Mouse (Mus musculus) brain, adult 2 months (tissue): ENCODE measurements around the gene Slc20a1.
A peak's percentile ranks its signal among the peaks of the same experiment; 100 is the strongest.

ENCODE experiments used
- DNase-seq: peaks from one replicate; pipeline ENCODE4 v3.0.0; 2011; ENCODE audit warnings: low read depth, low spot score

Gene Slc20a1

DNA sequence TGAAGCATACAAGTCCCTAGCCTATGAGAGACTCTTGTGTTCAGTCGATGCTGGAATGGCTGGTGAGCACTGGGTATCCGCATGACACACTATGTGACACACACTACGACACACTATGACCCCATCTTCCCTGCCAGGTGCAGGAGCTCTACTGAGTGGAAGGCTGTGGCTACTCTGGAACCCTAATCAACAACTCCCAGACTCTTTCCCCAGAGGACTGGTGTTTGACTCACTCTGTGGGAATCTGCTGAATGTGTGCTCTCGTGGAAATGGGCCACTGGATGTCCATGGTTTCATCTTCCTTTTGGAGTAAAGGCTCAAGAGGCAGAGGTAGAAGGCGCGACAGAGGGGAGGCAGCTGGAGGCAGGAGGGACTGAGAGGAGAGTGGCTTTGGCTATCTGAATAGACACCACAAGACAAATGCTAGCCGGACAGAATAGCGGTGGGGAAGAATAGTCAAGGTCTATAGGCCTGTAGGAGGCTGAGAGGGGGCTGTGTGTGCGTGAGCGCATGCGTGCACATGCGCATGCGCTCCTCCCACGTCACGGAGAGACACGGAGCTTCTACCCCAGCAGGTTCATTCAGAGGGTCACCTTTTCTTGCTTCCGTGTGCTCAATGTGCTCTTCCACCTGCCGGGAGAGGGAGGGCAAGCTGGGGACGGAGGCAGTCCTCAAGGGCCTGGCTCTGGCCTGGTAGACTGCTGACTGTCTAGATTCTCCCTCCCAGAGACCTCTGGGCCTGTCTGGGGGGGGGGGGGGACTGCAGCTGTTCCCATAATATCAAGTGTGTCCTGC is 54.5 kb downstream of the Slc20a1 start:
- no peak for DNase-seq

- DNase-seq: no peak
Measured at GRCm38 (mm10) chr2:129253631-129253970, 55.0 kb downstream of the Slc20a1 start.

GRCm38 (mm10) chr2:129254076-129254475 is 55.5 kb downstream of the Slc20a1 start:
- DNase-seq: no peak

- no peak for DNase-seq
Measured at GRCm38 (mm10) chr2:129256006-129256405, 57.4 kb downstream of the Slc20a1 start.

- DNase-seq: no peak
Measured at GRCm38 (mm10) chr2:129258056-129258455, 59.5 kb downstream of the Slc20a1 start.

DNA sequence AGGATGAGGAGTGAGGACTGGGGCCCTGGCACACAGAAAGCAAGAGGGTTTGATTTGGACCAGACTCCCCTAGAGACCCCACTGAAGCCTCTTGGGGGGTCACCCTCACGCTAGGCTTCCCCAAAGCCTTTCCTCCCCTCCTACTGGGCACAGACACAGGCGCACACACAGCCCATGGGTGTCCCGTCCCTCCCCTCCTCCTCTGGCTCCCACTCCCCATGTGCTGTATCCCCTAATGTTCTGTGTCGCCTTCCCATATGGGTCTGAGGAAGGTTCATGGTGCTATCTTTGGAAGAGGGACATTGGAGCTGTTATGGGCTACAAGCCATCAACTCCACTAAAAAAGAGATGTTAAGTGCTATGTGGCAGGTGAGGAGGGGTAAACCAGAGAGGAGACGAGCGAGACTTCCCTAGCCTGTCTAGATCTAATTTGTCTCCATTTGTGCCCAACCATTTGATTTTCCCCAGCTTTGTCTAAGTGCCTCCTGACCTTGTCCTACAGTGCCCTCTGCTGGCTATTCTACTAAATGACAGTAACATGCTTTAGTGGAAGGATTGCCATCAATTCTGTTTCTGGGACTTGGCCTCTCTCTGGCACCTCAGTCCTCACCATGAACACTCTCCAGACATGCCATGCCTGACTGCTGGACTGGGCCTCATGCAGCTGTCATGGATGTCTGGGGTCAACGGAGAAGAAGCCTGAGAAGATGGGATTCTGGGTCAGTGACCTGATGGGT is 60.1 kb downstream of the Slc20a1 start:
- peak; percentile 89 for DNase-seq

DNA sequence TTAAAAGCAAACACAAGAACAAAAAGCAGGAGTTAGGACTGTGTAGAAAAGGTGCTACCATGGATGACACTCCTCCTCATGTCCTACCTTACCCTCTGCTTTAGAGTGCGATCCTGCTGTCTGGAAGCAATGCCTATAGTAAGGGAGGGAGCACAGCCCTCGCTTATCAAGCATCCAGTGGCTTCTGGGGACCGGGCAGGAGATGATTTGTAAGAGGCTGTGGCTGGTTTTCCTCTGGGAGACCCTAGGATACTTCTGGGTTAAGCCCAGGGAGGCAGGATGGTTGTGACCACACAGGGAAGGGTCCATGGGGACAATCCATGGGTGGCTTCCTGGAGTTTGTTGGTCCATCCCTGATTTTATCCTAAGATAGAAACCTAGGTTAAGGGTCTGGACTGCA is 62.1 kb downstream of the Slc20a1 start:
- no peak for DNase-seq
